Mouse (Mus musculus) CH12.LX (cell line): ENCODE measurements around the gene Ror1. TPM values are rescaled to one million over a fixed set of nuclear protein-coding genes. Genes with fewer than 3 reads are reported as not detected.

Source experiments
- DNase-seq: peaks from one replicate; pipeline ENCODE4 v3.0.0-alpha.2; 2013; ENCODE audit errors: extremely low read depth
- H3K27ac ChIP-seq: 2 replicates; pipeline ENCODE4 v1.5.1; 2012; ENCODE audit warnings: low read depth, mild to moderate bottlenecking, control low read depth, moderate library complexity; ENCODE audit not compliant: insufficient read depth
- H3K27me3 ChIP-seq: replicated peaks from 2 replicates; pipeline ENCODE3; 2012; ENCODE audit warnings: inconsistent platforms
- H3K36me3 ChIP-seq, 2 experiments: replicated peaks in 1 of 2; 2 replicates each; pipeline versions ENCODE3 to v1.6.1; 2012; ENCODE audit warnings: inconsistent platforms in 1 of 2, low read length in 1 of 2, mild to moderate bottlenecking in 1 of 2, mixed read lengths in 1 of 2, moderate library complexity in 1 of 2; ENCODE audit not compliant: control insufficient read depth in 1 of 2, insufficient read depth in 1 of 2
- H3K4me1 ChIP-seq, 2 experiments: 2 replicates each; pipeline ENCODE4 v1.6.1; 2012; ENCODE audit warnings: inconsistent platforms in 1 of 2, moderate library complexity in 1 of 2; ENCODE audit not compliant: insufficient read depth in 2 of 2, control insufficient read depth in 1 of 2
- H3K4me2 ChIP-seq: 2 replicates; pipeline ENCODE4 v1.6.1; 2012; ENCODE audit warnings: low read depth, mild to moderate bottlenecking, control low read depth; ENCODE audit not compliant: poor library complexity, insufficient read depth, severe bottlenecking
- H3K4me3 ChIP-seq, 3 experiments: fragments of 150-350 bp in 1 of 3; sonication (generic) in 1 of 3; replicated peaks in 1 of 3; 2 replicates each; pipeline versions ENCODE3 to v1.5.1; 2011 to 2012; ENCODE audit warnings: low read depth in 2 of 3, low read length in 2 of 3, mild to moderate bottlenecking in 2 of 3, moderate library complexity in 2 of 3, control low read depth in 1 of 3, improper control_type of control experiment in 1 of 3, inconsistent platforms in 1 of 3, mixed read lengths in 1 of 3; ENCODE audit not compliant: poor library complexity in 1 of 3
- H3K79me2 ChIP-seq: replicated peaks from 2 replicates; pipeline ENCODE4 v1.6.1; 2012; ENCODE audit warnings: mild to moderate bottlenecking, moderate library complexity; ENCODE audit not compliant: control insufficient read depth, poor library complexity, insufficient read depth, severe bottlenecking; ENCODE audit errors: extremely low read depth
- H3K9ac ChIP-seq: 2 replicates; pipeline ENCODE4 v1.6.1; 2012; ENCODE audit warnings: low read depth, mild to moderate bottlenecking, control low read depth, moderate library complexity; ENCODE audit not compliant: insufficient read depth
- H3K9me3 ChIP-seq: replicated peaks from 2 replicates; pipeline ENCODE3; 2012; ENCODE audit warnings: low read length, inconsistent platforms, mixed read lengths
- CHD1 ChIP-seq: IDR thresholded peaks from 2 replicates; pipeline ENCODE4 v1.6.1; 2012; ENCODE audit warnings: low read depth, low read length, improper control_type of control experiment, inconsistent platforms
- CHD2 ChIP-seq: IDR thresholded peaks from 2 replicates; pipeline ENCODE4 v1.6.1; 2011; ENCODE audit warnings: low read length, improper control_type of control experiment
- ELF1 ChIP-seq: IDR thresholded peaks from 2 replicates; pipeline ENCODE4 v1.6.1; 2014; ENCODE audit warnings: low read depth, mild to moderate bottlenecking, inconsistent platforms, low read length, improper control_type of control experiment
- EP300 ChIP-seq: IDR thresholded peaks from 2 replicates; pipeline ENCODE4 v1.6.1; 2011; ENCODE audit warnings: low read length, improper control_type of control experiment
- ETS1 ChIP-seq: conservative IDR thresholded peaks from 2 replicates; pipeline ENCODE4 v1.6.1; 2012; ENCODE audit warnings: low read depth, mild to moderate bottlenecking, inconsistent platforms, low read length, improper control_type of control experiment, moderate library complexity
- HCFC1 ChIP-seq: IDR thresholded peaks from 2 replicates; pipeline ENCODE4 v1.6.1; 2012; ENCODE audit warnings: low read depth, mild to moderate bottlenecking, inconsistent platforms, low read length, improper control_type of control experiment
- IRF4 ChIP-seq: IDR thresholded peaks from 2 replicates; pipeline ENCODE4 v1.6.1; 2014; ENCODE audit warnings: low read depth, mild to moderate bottlenecking, inconsistent platforms, low read length, improper control_type of control experiment
- JUND ChIP-seq: conservative IDR thresholded peaks from 2 replicates; pipeline ENCODE4 v1.6.1; 2011; ENCODE audit warnings: low read depth, low read length, improper control_type of control experiment
- MAX ChIP-seq: IDR thresholded peaks from 2 replicates; pipeline ENCODE4 v1.6.1; 2011; ENCODE audit warnings: low read length, improper control_type of control experiment
- MXI1 ChIP-seq: IDR thresholded peaks from 2 replicates; pipeline ENCODE4 v1.6.1; 2011; ENCODE audit warnings: mild to moderate bottlenecking, low read depth, low read length, improper control_type of control experiment
- NRF1 ChIP-seq: IDR thresholded peaks from 2 replicates; pipeline ENCODE4 v1.6.1; 2014; ENCODE audit warnings: low read depth, mild to moderate bottlenecking, inconsistent platforms, low read length, improper control_type of control experiment, moderate library complexity
- PAX5 ChIP-seq: IDR thresholded peaks from 2 replicates; pipeline ENCODE4 v1.6.1; 2012; ENCODE audit warnings: low read length, inconsistent platforms, mixed read lengths
- POLR2A ChIP-seq: IDR thresholded peaks from 2 replicates; pipeline ENCODE4 v1.6.1; 2011; ENCODE audit warnings: low read depth, mild to moderate bottlenecking, improper control_type of control experiment, low read length
- POLR2AphosphoS2 ChIP-seq: IDR thresholded peaks from 2 replicates; pipeline ENCODE4 v1.6.1; 2011; ENCODE audit warnings: low read depth, low read length, improper control_type of control experiment
- RAD21 ChIP-seq: IDR thresholded peaks from 2 replicates; pipeline ENCODE4 v1.6.1; 2011; ENCODE audit warnings: low read depth, mild to moderate bottlenecking, low read length, improper control_type of control experiment, moderate library complexity
- RCOR1 ChIP-seq: conservative IDR thresholded peaks from 2 replicates; pipeline ENCODE4 v1.6.1; 2012; ENCODE audit warnings: low read depth, mild to moderate bottlenecking, inconsistent platforms, low read length, improper control_type of control experiment
- SMC3 ChIP-seq: IDR thresholded peaks from 2 replicates; pipeline ENCODE4 v1.6.1; 2011; ENCODE audit warnings: low read depth, low read length, improper control_type of control experiment
- TCF12 ChIP-seq: IDR thresholded peaks from 2 replicates; pipeline ENCODE4 v1.6.1; 2014; ENCODE audit warnings: low read depth, mild to moderate bottlenecking, inconsistent platforms, low read length, improper control_type of control experiment
- UBTF ChIP-seq: IDR thresholded peaks from 2 replicates; pipeline ENCODE4 v1.6.1; 2012; ENCODE audit warnings: low read depth, mild to moderate bottlenecking, inconsistent platforms, low read length, improper control_type of control experiment, moderate library complexity
- USF1 ChIP-seq: IDR thresholded peaks from 2 replicates; pipeline ENCODE4 v1.6.1; 2014; ENCODE audit warnings: low read depth, mild to moderate bottlenecking, inconsistent platforms, low read length, improper control_type of control experiment
- ZMIZ1 ChIP-seq: IDR thresholded peaks from 2 replicates; pipeline ENCODE4 v1.6.1; 2012; ENCODE audit warnings: low read depth, mild to moderate bottlenecking, inconsistent platforms, low read length, improper control_type of control experiment
- ZNF384 ChIP-seq: IDR thresholded peaks from 2 replicates; pipeline ENCODE4 v1.6.1; 2012; ENCODE audit warnings: low read depth, low read length, improper control_type of control experiment, inconsistent platforms
- dilution Hi-C: fragments of 300-500 bp; cut with MboI; formaldehyde crosslinking; loops from 2 replicates; pipeline ENCODE4 v1.14.3; 2020; ENCODE audit warnings: low sequenced_read_pairs; ENCODE audit not compliant: extremely low pct_unique_long_range_greater_than_20kb, extremely low pct_ligation_motif_present
- in situ Hi-C: fragments of 300-500 bp; cut with MboI; formaldehyde crosslinking; loops from 3 replicates; pipeline ENCODE4 v1.14.3; 2019; ENCODE audit warnings: low sequenced_read_pairs, low pct_ligation_motif_present, low pct_unique_long_range_greater_than_20kb, mixed read lengths
- polyA plus RNA-seq: library from polyadenylated mRNA; unstranded; fragments of >175 nt; gene quantifications from 2 replicates; pipeline ENCODE4 v1.2.1, GENCODE M21; 2012; ENCODE audit warnings: low read depth; ENCODE audit not compliant: insufficient read length
- total RNA-seq, 2 experiments: library from RNA; depleted of rRNA; stranded (reverse); fragments of 300-350 nt in 1 of 2; fragments of >200 nt in 1 of 2; gene quantifications; 2 replicates each; pipeline ENCODE4 v1.2.3; 2012 to 2014

Ror1 gene
- total and polyA plus RNA-seq, 3 experiments, result not detected

DNA sequence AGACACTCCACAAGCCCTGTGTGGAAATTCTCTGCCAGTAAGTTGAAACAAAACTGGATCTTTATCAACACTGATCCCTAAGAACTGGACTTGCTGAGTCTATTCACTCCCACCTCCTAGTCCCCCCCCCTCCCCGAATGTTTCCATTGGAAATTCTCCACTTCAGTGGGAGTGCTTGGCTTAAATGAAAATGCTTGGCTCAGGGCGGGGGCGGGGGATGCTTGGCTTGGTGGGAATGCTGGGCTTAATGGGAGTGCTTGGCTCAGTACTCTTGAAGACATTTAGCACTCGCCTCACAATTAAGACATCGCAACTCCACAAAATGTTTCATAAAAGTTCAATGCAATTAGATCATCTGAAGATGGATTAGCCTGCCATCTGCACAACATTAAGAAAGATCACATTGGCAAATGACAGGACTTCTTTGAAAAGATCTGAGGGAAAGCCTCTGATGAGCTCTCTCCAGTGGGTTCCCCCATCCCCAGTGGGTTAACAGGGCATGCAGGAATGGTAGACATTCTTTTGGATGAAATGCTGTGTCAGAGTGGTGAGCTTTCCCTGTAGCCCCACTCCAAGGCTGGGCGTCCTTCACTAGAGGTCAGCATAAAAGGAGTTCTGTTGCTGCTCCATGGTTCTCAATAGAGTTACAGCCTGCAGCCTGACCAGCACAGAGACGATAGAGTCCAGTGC lies 254.7 kb downstream of the Ror1 start:
- in situ Hi-C loops, result no loop called here
- no peak overlapping the region for H3K9ac ChIP-seq
- H3K4me1 ChIP-seq, result no peaks in the 10 kb centered on the region
- no peak overlapping the region for H3K4me2 ChIP-seq
- no peaks in the 10 kb centered on the region for H3K36me3 ChIP-seq
- no peaks in the 10 kb centered on the region for H3K79me2 ChIP-seq
- H3K27me3 ChIP-seq, result no peaks in the 10 kb centered on the region
- no peak for TF ChIP-seq RCOR1
- TF ChIP-seq ETS1, result no peak
- TF ChIP-seq NRF1, result no peak
- no peak for TF ChIP-seq JUND
- no peak for TF ChIP-seq SMC3
- no peak for TF ChIP-seq EP300
- TF ChIP-seq UBTF, result no peak
- no peak for TF ChIP-seq HCFC1
- H3K9me3 ChIP-seq, result peaks cover 41% of the 10 kb centered on the region
- no peak for DNase-seq
- dilution Hi-C loops, result no loop called here
- no peak overlapping the region for H3K27ac ChIP-seq
- H3K4me3 ChIP-seq, result no peak overlapping the region

GRCm38 (mm10) chr4:100351797-100352290 lies 256.3 kb downstream of the Ror1 start:
- Histone ChIP-seq H3K27me3 (no peaks in the 10 kb centered on the region), H3K4me3 (no peak overlapping the region), H3K9me3 (peaks cover 46% of the 10 kb centered on the region), H3K4me1 (peaks cover 0 to 3% of the 10 kb centered on the region in 2 experiments; a peak in 1 of 4 replicates), H3K9ac (no peak overlapping the region), H3K36me3 (no peaks in the 10 kb centered on the region), H3K27ac (no peak overlapping the region), H3K4me2 (no peak overlapping the region), H3K79me2 (no peaks in the 10 kb centered on the region)
- DNase-seq, result no peak
- dilution Hi-C loops, result no loop called here
- in situ Hi-C loops, result no loop called here
- TF ChIP-seq NRF1 (no peak), TCF12 (no peak), IRF4 (no peak), RCOR1 (no peak), MXI1 (no peak), USF1 (no peak), MAX (no peak), ELF1 (no peak), POLR2AphosphoS2 (no peak), CHD2 (no peak), ZMIZ1 (no peak), POLR2A (no peak), ETS1 (no peak), CHD1 (no peak), RAD21 (no peak), PAX5 (no peak), ZNF384 (no peak)
